Mouse (Mus musculus) brain, adult 2 months (tissue): ENCODE measurements around the gene Zbtb25.
A peak's percentile ranks its signal among the peaks of the same experiment; 100 is the strongest.

Experiments
- DNase-seq: peaks from one replicate; pipeline ENCODE4 v3.0.0; 2011; ENCODE audit warnings: low read depth, low spot score

The Zbtb25 gene

DNA sequence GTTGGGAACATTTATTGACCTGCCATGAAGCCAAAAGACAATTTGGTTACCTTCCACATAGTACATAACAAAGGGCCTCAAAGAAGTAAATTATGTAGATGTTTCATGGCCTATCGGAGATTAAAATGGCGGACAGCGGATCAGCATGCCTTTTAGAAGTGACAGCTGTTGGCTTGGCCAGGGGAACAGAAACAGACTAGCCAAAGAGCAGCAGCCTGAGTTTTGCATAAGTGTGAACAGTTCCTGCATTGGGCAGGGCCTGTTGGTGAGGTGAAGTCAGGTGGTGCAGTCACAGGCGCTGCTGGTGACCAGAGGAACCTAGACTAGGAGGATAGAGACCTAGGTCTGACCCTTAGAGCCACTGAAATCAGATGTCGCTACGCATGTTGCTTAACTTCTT lies 7.7 kb upstream of the Zbtb25 start:
- DNase-seq, result no peak

DNA sequence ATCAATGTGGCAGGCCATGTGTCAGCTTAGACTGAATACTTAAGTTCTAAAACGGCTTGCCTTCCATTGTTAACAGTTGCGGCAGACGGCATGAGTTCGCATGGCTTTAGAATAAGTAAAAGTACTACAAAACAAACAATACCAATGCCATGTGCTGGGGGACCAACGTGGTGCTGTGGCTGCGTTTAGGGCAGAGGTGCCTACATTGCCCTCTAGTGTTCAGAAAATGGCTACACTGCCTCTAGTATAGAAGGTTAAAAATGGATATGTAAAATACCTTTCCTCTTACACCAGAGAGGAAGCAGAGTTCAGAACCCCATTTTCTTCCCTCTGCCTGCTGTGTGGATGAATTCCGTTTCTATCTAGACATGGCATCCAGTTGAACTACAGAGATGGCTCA lies 7.2 kb upstream of the Zbtb25 start:
- peak; percentile 56 for DNase-seq

DNA sequence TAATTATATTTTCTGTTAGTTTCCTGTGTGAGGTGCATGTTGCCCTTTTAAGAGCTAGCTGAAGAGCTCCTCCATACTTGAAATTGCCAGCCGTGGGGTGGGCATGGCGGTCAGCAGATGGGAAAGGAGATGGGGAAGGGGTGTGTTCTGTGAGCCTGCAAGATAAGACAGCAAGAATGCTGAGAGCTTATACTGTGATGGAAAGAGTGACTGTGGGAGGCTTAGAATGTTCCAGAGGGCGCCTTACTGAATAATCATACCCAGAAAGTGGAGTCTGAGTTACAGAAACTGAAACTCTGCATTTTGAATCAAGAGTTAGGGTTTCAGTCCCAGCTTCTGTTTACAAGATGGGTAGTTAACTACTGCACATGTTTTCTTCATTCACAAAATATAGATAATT lies 6.1 kb upstream of the Zbtb25 start:
- no peak for DNase-seq

DNA sequence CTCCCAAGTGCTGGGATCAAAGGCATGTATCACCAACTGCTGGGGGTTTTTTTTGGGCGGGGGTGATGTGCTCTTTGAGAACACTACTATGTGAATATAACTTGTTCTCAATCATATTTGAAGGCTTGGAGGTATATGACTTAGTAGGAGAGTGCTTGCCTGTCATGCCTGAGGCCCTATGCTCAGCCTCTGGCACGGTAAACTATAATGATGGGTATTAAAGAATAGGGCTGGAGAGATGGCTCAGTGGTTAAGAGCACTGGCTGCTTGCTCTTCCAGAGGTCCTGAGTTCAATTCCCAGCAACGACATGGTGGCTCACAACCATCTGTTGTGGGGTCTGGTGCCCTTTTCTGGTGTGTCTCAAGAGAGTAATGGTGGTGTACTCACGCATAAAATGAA lies 5.5 kb upstream of the Zbtb25 start:
- DNase-seq, result no peak

DNA sequence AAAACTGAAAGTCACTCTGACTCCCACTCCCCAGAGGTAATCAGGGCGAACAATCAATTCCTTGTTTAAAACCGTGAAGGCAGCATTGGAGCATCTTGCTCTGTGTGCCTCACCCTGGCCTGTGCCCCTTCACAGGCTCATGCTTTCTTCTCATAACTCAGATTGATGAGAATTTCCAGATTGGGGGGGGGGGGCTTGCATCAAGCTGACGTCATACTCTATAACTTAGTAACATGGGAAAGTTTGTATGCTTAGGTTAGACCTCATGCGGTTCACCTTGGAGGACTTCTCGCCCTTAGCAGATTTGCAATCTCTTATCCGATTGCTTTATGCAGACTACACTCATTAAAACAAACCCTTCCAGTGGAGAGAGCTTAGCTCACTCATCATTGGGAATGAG lies 4.6 kb upstream of the Zbtb25 start:
- no peak for DNase-seq

DNA sequence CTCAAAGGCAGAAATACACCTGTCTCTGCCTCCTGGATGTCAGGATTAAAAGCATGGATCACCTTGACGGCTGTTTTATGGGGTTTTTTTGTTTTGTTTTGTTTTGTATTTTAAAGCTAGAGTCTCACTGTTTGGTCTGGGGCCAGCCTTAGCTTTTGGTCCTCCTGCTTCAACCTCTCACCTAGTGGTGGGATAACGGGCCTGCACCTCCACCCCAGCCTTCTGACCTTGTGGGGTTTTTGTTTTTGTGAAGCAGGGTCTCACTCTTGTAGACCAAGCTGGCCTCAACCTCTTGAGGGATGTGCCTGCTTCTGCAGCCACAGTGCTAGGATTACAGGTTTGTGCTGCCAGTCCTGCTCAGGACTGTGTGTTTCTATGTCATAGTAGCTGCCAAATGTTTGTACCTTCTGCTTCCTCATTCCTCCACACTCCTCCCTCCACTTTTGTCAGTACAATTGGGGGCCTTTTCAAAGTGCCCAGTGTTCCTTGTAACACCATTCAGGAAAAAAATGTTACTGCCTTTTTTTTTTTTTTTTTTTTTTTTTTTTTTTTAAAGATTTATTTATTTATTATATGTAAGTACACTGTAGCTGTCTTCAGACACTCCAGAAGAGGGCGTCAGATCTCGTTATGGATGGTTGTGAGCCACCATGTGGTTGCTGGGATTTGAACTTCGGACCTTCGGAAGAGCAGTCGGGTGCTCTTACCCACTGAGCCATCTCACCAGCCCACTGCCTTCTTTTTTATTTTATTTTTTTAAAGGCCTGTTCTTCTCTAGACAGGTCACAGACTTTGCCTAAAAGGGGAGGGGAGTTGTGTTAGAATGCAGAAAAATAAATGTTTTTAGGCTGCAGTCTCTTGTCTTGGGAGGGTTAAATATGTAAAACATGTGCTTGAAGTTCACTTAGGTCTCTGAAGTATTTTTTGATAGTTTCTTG lies 3.7 kb upstream of the Zbtb25 start:
- DNase-seq, result no peak

DNA sequence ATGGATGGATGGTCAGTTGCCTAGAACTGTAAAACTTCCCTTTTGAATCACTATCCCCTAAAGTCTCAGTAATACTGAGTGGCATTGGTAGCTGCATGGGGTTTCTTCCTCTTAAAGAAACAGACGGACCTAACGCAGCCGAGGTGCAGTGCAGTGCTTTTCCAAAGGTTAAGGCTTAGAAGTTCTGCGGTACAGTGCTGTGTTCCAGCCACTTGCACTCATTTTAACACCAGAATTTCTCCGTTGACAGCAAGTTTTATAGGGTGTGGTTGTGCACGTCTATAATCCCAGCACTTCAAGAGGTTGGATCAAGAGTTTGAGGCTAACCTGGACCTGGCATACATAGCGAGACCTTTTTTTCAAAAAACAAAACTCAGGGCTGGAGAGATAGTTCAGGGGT lies 2.6 kb upstream of the Zbtb25 start:
- no peak for DNase-seq

DNA sequence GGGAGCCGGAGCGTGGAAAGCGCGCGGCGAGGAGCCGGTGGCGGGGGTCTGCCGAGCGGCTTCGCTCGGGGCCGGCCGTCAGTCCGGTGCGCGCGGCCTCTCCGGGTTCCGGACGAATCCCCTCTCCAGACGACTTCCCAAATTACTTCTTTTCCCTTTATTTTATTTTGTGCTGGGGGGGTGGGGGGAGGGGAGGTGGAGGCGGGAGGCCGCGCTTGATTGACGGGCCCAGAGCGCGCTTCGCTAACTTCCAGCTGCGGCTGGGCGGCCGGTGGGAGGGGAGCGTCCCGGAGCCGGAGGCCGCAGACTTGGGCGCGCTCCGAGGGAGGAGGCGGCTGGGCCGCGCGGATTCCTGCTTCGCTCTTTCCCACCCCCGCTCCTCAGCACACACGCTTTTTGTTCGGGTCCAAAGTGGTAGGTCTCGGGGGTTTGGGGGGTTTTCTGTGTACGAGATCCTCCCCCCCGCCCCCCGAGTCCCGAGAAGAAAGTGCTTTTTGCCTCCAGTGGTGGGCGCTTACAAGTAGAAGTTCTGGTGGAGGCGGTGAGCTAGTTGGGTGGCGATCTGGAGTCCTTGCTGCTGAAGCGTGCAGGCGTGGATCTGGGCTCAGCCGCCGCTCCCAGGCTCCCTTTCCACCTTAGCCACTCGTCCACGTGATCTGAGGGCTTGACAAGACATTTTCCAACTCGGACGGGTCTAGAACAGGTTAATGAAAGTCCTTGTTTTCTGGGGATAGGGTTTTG lies 1.6 kb upstream of the Zbtb25 start:
- peak; percentile 80 for DNase-seq

DNA sequence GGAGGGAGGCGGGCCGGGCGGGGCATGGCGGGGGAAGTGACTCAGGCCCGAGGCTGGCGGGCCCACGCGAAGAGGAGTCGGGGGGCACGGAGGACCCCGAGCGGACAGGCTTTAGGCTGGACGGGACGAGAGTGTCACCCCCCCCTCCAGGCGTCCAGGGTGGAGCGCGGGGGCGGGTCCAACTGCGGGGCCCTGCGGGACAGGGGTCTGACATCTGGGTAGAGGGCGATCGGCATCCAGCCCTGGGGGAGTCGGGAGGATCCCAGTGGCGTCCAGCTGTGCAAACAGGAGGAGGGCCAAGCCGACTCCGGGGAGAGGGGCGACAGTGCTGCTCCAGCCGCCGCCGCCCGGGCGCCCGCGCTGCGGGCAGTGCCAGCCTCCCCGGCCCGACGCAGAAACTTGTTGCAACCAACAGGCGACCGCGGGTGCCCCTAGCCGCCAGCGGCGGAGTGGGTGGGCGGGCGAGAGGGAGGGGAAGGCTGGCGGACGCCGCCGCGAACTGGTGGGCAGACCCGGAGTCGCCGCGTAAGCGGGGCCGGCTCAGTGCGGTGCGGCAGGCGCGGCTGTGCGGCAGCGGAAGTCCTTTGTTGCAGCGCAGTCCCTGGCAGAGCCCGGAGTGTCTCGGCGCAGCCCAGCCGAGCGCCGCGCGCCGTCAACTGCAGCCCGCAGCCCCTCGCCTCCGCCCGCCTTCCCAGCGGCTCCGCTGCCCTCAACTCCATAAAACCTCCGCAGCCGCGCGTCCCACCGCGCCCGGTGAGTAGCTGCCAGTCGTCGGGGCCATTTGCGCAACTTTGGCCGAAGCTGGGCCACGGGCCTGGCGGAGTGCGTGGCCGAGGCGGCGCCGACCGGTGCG lies 802 bp upstream of the Zbtb25 start, which contains the start of gene Zbtb1:
Gene Zbtb1, plus strand, starts transcription at position 289 of the 853 bp plus-strand sequence.
- DNase-seq, result peak; percentile 88

DNA sequence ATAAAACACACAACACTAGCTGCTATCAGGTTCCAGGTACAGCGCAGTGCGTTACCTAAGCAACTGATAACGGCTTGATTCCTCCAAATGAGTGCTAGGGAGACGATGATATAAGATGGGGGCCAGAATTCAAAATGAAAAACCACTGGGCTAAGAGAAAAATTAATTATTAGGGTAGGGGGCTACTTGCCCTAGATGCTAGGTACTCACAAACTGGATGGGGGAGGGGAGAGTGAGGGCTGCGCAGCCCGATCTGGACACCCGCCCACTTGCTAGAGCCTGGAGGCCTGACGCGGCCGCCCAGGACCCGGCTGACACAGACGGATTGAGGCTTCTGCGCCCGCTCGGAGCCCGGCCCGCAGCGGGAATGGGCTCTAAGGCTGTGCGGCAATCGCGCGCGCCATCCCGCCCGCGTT lies 604 bp downstream of the Zbtb25 start:
- peak; percentile 79 for DNase-seq

DNA sequence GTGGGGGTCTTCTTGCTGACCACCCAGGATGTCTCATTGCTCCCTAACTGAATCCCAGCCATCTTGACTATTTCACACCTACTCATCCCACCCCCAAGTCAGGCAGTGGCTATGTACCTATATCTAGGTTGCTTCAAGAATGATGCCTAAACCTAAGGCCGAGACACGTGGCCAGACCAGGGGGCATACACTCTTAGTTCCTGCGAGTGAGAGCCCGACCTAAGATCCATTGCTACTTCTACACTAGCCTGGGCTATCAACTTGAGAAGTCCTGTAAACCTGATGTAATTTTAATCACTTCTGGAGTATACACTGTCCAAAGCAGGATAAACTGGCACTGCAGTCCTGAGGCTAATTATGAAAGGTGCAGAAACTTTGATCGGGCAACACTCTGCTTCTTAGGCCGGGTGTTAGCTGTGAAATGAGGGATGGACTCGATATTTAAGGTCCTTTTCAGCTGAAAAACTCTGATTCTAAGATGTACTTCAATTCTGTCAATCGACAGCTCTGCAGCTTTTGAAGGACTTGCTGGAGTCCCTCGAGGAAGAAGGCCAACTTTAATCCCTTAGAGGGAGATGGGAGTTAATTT lies 1.1 kb downstream of the Zbtb25 start:
- DNase-seq, result peak; percentile 12

DNA sequence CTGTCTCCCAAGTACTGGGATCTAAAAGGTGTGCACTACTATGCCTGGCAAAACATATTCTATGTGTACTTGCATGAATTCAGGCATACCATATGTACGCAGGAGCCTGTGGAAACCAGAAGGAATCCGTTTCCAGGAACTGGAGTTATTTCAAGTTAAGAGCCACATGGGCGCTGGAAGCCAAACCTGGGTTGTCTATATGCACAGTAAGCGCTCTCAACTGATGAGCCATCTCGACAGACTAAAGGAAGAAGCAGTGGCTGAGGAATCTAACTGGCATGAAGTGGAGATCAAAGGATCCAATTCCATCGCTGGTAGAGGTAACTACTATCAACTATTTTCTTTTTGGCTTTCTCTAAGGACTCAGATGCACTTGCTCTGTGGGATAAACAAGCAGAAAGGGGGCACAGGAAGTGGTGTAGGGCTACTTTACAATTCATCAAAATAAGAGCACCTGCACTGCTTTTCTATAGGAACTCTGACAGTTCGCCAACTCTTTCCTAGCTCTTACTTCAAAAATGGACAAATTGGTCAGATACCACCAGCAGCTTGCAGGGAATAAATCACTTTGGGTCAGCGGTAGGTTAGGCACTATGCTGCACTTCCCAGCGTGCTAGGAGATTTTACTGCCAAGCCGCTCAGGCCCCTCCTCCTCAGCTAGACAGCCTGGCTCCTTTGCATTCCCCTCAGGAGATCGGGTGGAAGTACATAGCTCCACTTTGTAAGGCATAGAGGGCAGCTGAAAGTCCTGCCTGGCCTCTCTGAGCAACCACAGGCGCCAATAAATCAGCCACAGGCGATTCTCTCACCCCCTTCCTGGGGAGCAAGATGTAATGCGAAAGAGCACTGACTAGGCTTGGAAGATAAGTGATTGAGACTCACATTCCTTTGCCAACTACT lies 2.1 kb downstream of the Zbtb25 start:
- peak; percentile 48 for DNase-seq

DNA sequence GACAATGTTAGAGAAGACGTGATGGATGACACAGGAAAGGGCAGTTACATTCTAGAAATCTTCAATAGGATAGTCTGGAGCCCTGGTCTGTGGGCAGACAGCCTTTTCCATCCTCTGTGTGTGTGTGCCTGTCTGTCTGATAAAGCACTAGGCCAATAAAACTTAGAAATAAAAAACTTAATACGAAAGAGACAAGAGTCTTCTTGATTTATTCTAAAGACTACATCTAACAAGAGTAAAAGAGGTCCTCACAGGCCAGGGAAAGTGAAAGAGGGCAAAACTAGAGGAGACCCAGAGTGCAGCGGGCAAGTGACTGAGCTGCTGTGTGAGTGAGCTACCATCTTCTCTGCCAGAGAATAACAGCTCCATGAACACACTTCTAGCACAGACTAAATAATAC lies 3.1 kb downstream of the Zbtb25 start:
- no peak for DNase-seq

DNA sequence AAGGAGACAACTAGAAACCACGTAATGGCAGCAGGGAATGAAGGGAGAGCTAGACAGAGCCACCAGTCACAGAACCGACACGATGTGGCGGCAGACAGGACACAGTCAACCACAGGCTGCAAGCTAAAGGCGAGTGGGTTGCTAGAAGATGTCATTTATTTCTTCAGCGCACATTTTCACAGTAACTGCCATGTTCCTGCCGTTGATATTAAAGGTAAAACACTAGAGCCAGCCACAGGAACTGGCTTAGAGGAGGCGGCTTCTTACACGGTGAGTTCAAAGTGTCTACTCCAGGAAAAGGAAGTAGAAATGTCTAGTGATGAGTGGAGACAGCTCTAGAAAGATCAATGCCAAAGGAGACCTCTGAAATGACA lies 7.1 kb downstream of the Zbtb25 start:
- no peak for DNase-seq

DNA sequence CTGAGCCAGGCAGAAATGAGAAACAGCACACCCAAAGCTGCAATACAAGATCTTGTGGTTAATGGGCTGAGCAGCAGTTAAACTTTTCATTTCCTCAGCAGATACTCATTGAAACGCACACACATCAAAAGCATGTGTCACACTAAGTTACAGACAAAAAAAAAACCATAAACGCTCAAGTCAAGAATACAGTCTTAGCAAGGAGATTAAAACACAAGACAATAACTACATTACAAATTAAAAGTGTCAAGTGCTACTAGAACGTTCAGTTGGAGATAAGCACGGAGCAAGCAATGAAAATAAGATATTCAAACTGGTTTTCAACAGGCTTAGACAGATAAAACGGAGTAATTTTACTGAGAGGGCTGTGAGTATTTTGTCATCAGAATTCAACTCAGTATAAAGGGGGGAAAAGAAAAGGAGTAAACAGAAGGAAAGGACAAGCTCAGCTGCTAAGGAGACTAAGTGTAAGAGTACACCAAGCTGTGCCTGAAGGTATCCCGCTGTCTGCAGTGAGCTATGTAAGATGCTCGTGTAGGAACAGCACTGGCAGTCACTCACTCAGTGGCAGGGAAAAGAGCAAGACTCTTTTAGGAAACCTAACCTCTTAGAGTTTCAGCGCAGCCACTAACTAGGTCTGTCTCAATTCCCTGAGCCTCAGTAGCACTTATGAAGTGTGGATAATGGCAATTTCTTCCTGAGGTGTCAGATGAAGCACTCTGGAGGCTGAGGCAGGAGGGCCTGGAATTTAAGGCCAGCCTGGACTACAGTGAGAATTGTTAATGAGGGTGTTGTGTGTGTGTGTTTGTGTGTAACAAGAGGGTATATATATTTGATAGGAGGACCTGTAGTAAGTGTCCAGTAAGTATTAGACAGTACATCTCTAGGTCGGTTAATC lies 7.7 kb downstream of the Zbtb25 start:
- DNase-seq, result no peak

DNA sequence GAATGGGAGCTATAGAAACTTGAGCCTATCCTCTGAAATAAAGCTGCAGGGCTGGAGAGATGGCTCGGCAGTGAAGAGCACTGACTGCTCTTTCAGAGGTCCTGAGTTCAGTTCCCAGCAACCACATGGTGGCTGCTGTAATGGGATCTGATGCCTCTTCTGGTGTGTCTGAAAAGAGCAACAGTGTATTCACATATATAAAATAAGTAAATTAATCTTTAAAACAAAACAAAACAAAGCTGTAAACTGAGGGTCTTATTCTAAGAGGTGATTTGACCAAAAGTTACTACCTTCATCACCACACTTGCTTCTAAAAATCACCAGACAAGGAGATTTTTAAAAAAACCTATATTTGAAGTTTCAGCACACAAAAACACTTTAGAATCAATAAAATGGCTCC lies 8.5 kb downstream of the Zbtb25 start:
- no peak for DNase-seq

DNA sequence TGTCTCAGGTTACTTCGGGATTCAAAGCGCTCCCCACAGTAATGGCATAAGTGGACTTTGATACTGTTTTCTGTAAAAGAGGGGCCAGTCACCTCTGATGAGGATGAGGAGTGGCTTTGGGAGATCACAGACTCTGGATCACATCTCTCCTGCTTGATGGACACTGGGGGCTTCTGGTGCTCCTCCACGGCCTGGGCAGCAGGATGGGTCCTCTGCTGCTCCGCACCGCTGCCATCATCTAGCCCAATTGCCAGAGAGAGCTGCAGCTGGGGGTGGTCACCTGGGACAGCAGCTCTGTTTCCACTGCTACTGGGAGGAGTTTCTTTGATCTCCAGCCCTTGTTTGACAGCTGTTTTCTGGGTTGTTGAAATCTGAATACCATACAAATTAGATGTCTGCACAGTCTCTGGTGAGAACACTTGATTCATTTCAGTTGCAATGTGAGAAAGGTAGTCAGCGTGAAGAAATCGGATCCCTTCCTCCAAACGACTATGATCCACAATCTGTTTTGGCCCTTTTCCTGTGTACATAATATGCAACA lies 19.7 kb downstream of the Zbtb25 start:
- DNase-seq, result no peak

DNA sequence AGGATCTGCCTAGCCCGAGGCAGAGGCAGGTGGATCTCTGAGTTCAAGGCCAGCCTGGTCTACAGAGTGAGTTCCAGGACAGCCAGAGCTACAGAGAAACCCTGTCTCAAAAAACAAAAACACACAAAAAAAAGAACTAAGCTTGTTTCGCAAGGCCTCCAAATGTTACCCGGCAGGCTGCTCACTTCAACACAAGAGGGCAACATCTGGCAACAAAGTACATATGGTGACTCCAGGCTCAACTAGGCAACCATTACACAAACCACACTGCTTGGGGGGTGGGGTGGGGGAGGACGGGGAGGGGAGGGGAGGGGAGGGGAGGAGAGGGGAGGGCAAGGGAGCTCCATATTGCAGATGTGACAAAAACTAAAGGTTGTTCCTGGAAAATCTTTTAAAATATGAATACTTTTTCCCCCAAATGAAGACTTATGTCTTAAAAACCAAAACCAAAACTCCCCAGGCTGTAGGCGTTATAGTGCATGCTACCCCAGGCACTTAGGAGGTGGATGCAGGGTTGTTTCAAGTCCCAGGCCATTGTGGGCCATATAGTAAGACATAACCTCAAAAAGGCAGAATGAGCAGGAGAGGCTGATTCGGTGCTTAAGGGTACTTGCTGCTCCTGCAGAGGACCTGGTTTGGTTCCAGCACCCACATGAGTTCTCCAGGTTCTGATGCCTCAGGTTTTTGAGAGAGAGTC lies 23.5 kb downstream of the Zbtb25 start:
- DNase-seq, result no peak

DNA sequence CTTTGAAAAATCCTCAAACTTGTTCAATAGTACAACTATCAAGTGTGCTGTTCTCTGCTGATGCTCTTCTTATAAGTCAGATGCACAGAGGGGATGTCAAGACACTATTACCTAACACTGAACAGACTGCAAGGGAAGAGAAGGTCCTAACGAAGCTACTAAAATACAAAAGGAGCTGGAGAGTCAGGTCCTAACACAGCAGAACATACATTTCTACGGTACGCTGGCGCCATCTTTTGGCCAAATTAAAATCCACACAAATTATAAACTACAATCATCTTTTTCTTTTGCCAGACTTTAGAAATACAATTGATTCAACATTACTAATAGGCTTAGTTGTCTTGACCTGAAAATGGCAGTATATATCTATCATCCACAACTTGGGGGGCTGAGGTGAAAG lies 28.3 kb downstream of the Zbtb25 start:
- DNase-seq, result peak; percentile 78
